Mouse (Mus musculus): ENCODE measurements around the gene Acsl4. TPM values are rescaled to one million over a fixed set of nuclear protein-coding genes. Genes with fewer than 3 reads are reported as not detected.
A peak's percentile ranks its signal among the peaks of the same experiment; 100 is the strongest.

Acsl4 gene
- polyA plus RNA-seq (2012; rRNA removed) = 0.66 and 1.6 TPM in 2 replicates

- WGBS = 21% methylated on average over 50 of the region's 59 CpGs
- peak; percentile 18 for DNase-seq (ENCODE audit: low read depth, low spot score)
These were observed at the start of gene Acsl4 for GRCm38 (mm10) chrX:142390247-142390908. Gene Acsl4 (minus strand): TSS chrX:142390535.

GRCm38 (mm10) chrX:142437971-142438504, 47.7 kb upstream of the Acsl4 start:
- WGBS = 56% methylated on average over 4 of the region's 4 CpGs

GRCm38 (mm10) chrX:142432846-142433245, 42.5 kb upstream of the Acsl4 start:
- no peak for DNase-seq (ENCODE audit: low read depth, low spot score)
- 67% methylated on average over 3 of the region's 3 CpGs for whole genome bisulfite sequencing

More at GRCm38 (mm10) chrX:142437971-142438504, 47.7 kb upstream of the Acsl4 start:
- no peak for DNase-seq (ENCODE audit: low read depth, low spot score)

- no peak for DNase-seq (ENCODE audit: low read depth, low spot score)
- 45% methylated on average over 4 of the region's 4 CpGs for WGBS
These were observed 36.8 kb upstream of the Acsl4 start for GRCm38 (mm10) chrX:142427111-142427510.

- DNase-seq (ENCODE audit: low read depth, low spot score) = no peak
- WGBS = 66% methylated on average over 4 of the region's 4 CpGs
These were observed 36.3 kb upstream of the Acsl4 start for GRCm38 (mm10) chrX:142426628-142427027.

- no peak for DNase-seq (ENCODE audit: low read depth, low spot score)
- WGBS = 64% methylated on average over 2 of the region's 2 CpGs
These were observed 23.5 kb upstream of the Acsl4 start for GRCm38 (mm10) chrX:142413884-142414283.

- no peak for DNase-seq (ENCODE audit: low read depth, low spot score)
- WGBS = 80% methylated on average over 3 of the region's 3 CpGs
These were observed 19.7 kb upstream of the Acsl4 start for GRCm38 (mm10) chrX:142410060-142410459.

GRCm38 (mm10) chrX:142409338-142409737, 19.0 kb upstream of the Acsl4 start:
- DNase-seq (ENCODE audit: low read depth, low spot score) = no peak
- whole genome bisulfite sequencing = 73% methylated on average over 3 of the region's 3 CpGs

- no peak for DNase-seq (ENCODE audit: low read depth, low spot score)
These were observed 12.8 kb upstream of the Acsl4 start for GRCm38 (mm10) chrX:142403114-142403513.

- 55% methylated on average over 2 of the region's 2 CpGs for WGBS
- no peak for DNase-seq (ENCODE audit: low read depth, low spot score)
These were observed 8.3 kb upstream of the Acsl4 start for GRCm38 (mm10) chrX:142398621-142399020.

- WGBS = 29% methylated on average over 7 of the region's 7 CpGs
- DNase-seq (ENCODE audit: low read depth, low spot score) = no peak
These were observed 552 bp upstream of the Acsl4 start for GRCm38 (mm10) chrX:142390909-142391265.

GRCm38 (mm10) chrX:142389581-142390159, 665 bp downstream of the Acsl4 start:
- 12% methylated on average over 22 of the region's 22 CpGs for WGBS
- DNase-seq (ENCODE audit: low read depth, low spot score) = no peak

GRCm38 (mm10) chrX:142388141-142388540, 2.2 kb downstream of the Acsl4 start:
- WGBS = 86% methylated on average over 6 of the region's 6 CpGs
- no peak for DNase-seq (ENCODE audit: low read depth, low spot score)

GRCm38 (mm10) chrX:142387634-142388033, 2.7 kb downstream of the Acsl4 start:
- DNase-seq (ENCODE audit: low read depth, low spot score) = no peak
- 72% methylated on average over 1 of the region's 1 CpGs for WGBS

- DNase-seq (ENCODE audit: low read depth, low spot score) = no peak
- 88% methylated on average over 3 of the region's 3 CpGs for WGBS
These were observed 5.4 kb downstream of the Acsl4 start for GRCm38 (mm10) chrX:142384918-142385317.

- DNase-seq (ENCODE audit: low read depth, low spot score) = no peak
- 83% methylated on average over 6 of the region's 6 CpGs for WGBS
These were observed 10.4 kb downstream of the Acsl4 start for GRCm38 (mm10) chrX:142379894-142380293.

- no peak for DNase-seq (ENCODE audit: low read depth, low spot score)
- WGBS = 88% methylated on average over 6 of the region's 6 CpGs
These were observed 12.3 kb downstream of the Acsl4 start for GRCm38 (mm10) chrX:142378048-142378447.

- WGBS = 65% methylated on average over 3 of the region's 3 CpGs
- no peak for DNase-seq (ENCODE audit: low read depth, low spot score)
These were observed 13.0 kb downstream of the Acsl4 start for GRCm38 (mm10) chrX:142377358-142377757.

- DNase-seq (ENCODE audit: low read depth, low spot score) = no peak
- 40% methylated on average over 3 of the region's 3 CpGs for WGBS
These were observed 13.6 kb downstream of the Acsl4 start for GRCm38 (mm10) chrX:142376747-142377146.

GRCm38 (mm10) chrX:142375519-142375918, 14.8 kb downstream of the Acsl4 start:
- 74% methylated on average over 4 of the region's 4 CpGs for WGBS
- DNase-seq (ENCODE audit: low read depth, low spot score) = no peak

- DNase-seq (ENCODE audit: low read depth, low spot score) = no peak
These were observed 17.9 kb downstream of the Acsl4 start for GRCm38 (mm10) chrX:142372393-142372792.

More at GRCm38 (mm10) chrX:142372393-142372792, 17.9 kb downstream of the Acsl4 start:
- WGBS = 21% methylated on average over 3 of the region's 3 CpGs

Data from large intestine, adult 2 months (tissue).